Mouse (Mus musculus): ENCODE results near the gene Ccdc69. TPM values are rescaled to one million over a fixed set of nuclear protein-coding genes. Genes with fewer than 3 reads are reported as not detected.
"Not testable (repeated sequence)": the region's sequence is repeated elsewhere in the genome, so short reads cannot be mapped to it uniquely, and the experiment has no call there.

Gene Ccdc69
- polyA plus RNA-seq, 2 experiments from 2014 or later = 78.6 to 85.9 TPM

- no peak for ATAC-seq
Observed at GRCm38 (mm10) chr11:55096731-55097462, 19.0 kb upstream of the Ccdc69 start.

GRCm38 (mm10) chr11:55096296-55096695 lies 18.4 kb upstream of the Ccdc69 start:
- ATAC-seq = not testable (repeated sequence)

- ATAC-seq = no peak
Observed at GRCm38 (mm10) chr11:55093096-55093495, 15.2 kb upstream of the Ccdc69 start.

- ATAC-seq = no peak
Observed at GRCm38 (mm10) chr11:55089892-55090291, 12.0 kb upstream of the Ccdc69 start.

GRCm38 (mm10) chr11:55087006-55087405 lies 9.1 kb upstream of the Ccdc69 start:
- ATAC-seq = peak; percentile 66

GRCm38 (mm10) chr11:55085396-55085795 lies 7.5 kb upstream of the Ccdc69 start:
- no peak for ATAC-seq

GRCm38 (mm10) chr11:55084629-55085028 lies 6.7 kb upstream of the Ccdc69 start:
- ATAC-seq = no peak

GRCm38 (mm10) chr11:55081206-55081605 lies 3.3 kb upstream of the Ccdc69 start:
- ATAC-seq = no peak

GRCm38 (mm10) chr11:55079180-55079579 lies 1.2 kb upstream of the Ccdc69 start:
- ATAC-seq = no peak

GRCm38 (mm10) chr11:55078502-55078901 lies 571 bp upstream of the Ccdc69 start:
- ATAC-seq = no peak

GRCm38 (mm10) chr11:55076234-55076633 lies 1.7 kb downstream of the Ccdc69 start:
- ATAC-seq = no peak

GRCm38 (mm10) chr11:55075602-55076001 lies 2.3 kb downstream of the Ccdc69 start:
- no peak for ATAC-seq

- ATAC-seq = no peak
Observed at GRCm38 (mm10) chr11:55073191-55073590, 4.7 kb downstream of the Ccdc69 start.

- peak; percentile 84 for ATAC-seq
Observed at GRCm38 (mm10) chr11:55072467-55072866, 5.5 kb downstream of the Ccdc69 start.

GRCm38 (mm10) chr11:55071344-55071743 lies 6.6 kb downstream of the Ccdc69 start:
- ATAC-seq = no peak

GRCm38 (mm10) chr11:55069023-55069422 lies 8.9 kb downstream of the Ccdc69 start:
- ATAC-seq = no peak

- peak; percentile 65 for ATAC-seq
Observed at GRCm38 (mm10) chr11:55066921-55067320, 11.0 kb downstream of the Ccdc69 start.

GRCm38 (mm10) chr11:55062856-55063255 lies 15.1 kb downstream of the Ccdc69 start:
- no peak for ATAC-seq

GRCm38 (mm10) chr11:55060802-55061201 lies 17.1 kb downstream of the Ccdc69 start:
- ATAC-seq = no peak

GRCm38 (mm10) chr11:55057511-55057910 lies 20.4 kb downstream of the Ccdc69 start:
- ATAC-seq = no peak

GRCm38 (mm10) chr11:55050837-55051510 lies 27.0 kb downstream of the Ccdc69 start:
- no peak for ATAC-seq

GRCm38 (mm10) chr11:55046600-55046999 lies 31.3 kb downstream of the Ccdc69 start:
- peak; percentile 36 for ATAC-seq

GRCm38 (mm10) chr11:55041348-55041747 lies 36.6 kb downstream of the Ccdc69 start:
- ATAC-seq = no peak

- peak; percentile 66 for ATAC-seq
Observed at GRCm38 (mm10) chr11:55039591-55039990, 38.3 kb downstream of the Ccdc69 start.
